9 mouse cellular contexts compared by ENCODE assay signal in genomic region chr2:17860922-17861559, GRCm38 (mm10).
A peak's percentile ranks its signal among the peaks of the same experiment; 100 is the strongest.
DNase-seq lines count a peak whose midpoint lies in the region; ATAC-seq lines count a peak whose summit lies in the region.
"Had no signal": no experiment of that assay in that cellular context is flagged by ENCODE, and none has a peak within 500 bp of the region (broad histone marks: within the 10 kb centered on the region; RNA-seq: fewer than 3 reads in every experiment).

No protein-coding gene starts in this region.

- no peak overlapping the region for H3K4me2 ChIP-seq in lung, embryonic 16.5 days (ENCODE audit: low read depth, low read length)
- peak overlapping the region; percentile 48 for H3K4me2 ChIP-seq in neural tube, embryonic 12.5 days (replicated peaks)
- H3K4me2 ChIP-seq: liver, embryonic 15.5 days had no signal

- intact Hi-C loops in left cerebral cortex, postnatal 25 days (cut with DNase I) = no loop called here

- WGBS in lung, embryonic 16.5 days = 9% methylated on average over 4 of the region's 4 CpGs
- WGBS in neural tube, embryonic 12.5 days = 58% methylated on average over 4 of the region's 4 CpGs

- peaks cover 16% of the 10 kb centered on the region for H3K4me1 ChIP-seq in lung, embryonic 16.5 days (replicated peaks; ENCODE audit: control insufficient read depth, insufficient read depth, low read length)
- H3K4me1 ChIP-seq in neural tube, embryonic 12.5 days = no peaks in the 10 kb centered on the region
- H3K4me1 ChIP-seq: liver, embryonic 15.5 days had no signal

- H3K27me3 ChIP-seq in lung, embryonic 16.5 days (ENCODE audit: control insufficient read depth, insufficient read depth, low read depth, low read length) = no peaks in the 10 kb centered on the region
- no peaks in the 10 kb centered on the region for H3K27me3 ChIP-seq in neural tube, embryonic 12.5 days (replicated peaks)
- H3K27me3 ChIP-seq: liver, embryonic 15.5 days had no signal

- peak; percentile 62 for ATAC-seq in lung, embryonic 16.5 days (ENCODE audit: low read depth)
- peak; percentile 68 to 87; a peak in 3 of 4 replicates for ATAC-seq in hematopoietic stem cell, adult 5-6 weeks (replicated peaks in 1 of 2; ENCODE audit: insufficient read depth in 1 of 2, low FRiP score in 2 of 2, low TSS enrichment in 1 of 2, low read depth in 1 of 2, poor library complexity in 2 of 2, severe bottlenecking in 2 of 2)
- ATAC-seq in neural tube, embryonic 12.5 days (ENCODE audit: low FRiP score, low read depth) = no peak

- H3K4me3 ChIP-seq in lung, embryonic 16.5 days (ENCODE audit: low read length) = no peak overlapping the region
- H3K4me3 ChIP-seq in neural tube, embryonic 12.5 days = no peak overlapping the region
- H3K4me3 ChIP-seq: liver, embryonic 15.5 days had no signal

- no peaks in the 10 kb centered on the region for H3K9me3 ChIP-seq in lung, embryonic 16.5 days (ENCODE audit: control insufficient read depth, low read length)
- H3K9me3 ChIP-seq in neural tube, embryonic 12.5 days = no peaks in the 10 kb centered on the region
- H3K9me3 ChIP-seq: liver, embryonic 15.5 days had no signal

- no peaks in the 10 kb centered on the region for H3K36me3 ChIP-seq in lung, embryonic 16.5 days (ENCODE audit: control insufficient read depth, insufficient read depth, low read length)
- H3K36me3 ChIP-seq in neural tube, embryonic 12.5 days = no peaks in the 10 kb centered on the region
- H3K36me3 ChIP-seq: liver, embryonic 15.5 days had no signal

- no peak overlapping the region for H3K27ac ChIP-seq in lung, embryonic 16.5 days (ENCODE audit: low read length)
- H3K27ac ChIP-seq in neural tube, embryonic 12.5 days = no peak overlapping the region
- H3K27ac ChIP-seq: liver, embryonic 15.5 days had no signal

- H3K9ac ChIP-seq in lung, embryonic 16.5 days (ENCODE audit: low read length) = no peak overlapping the region
- H3K9ac ChIP-seq in neural tube, embryonic 12.5 days = no peak overlapping the region
- H3K9ac ChIP-seq: liver, embryonic 15.5 days had no signal

- no peak for DNase-seq in lung, postnatal 14 days
- DNase-seq in fat pad, adult 2 months (ENCODE audit: extremely low read depth, low read depth, low spot score) = peak; percentile 34
- DNase-seq in left cerebral cortex, postnatal 25 days (ENCODE audit: low spot score in 2 of 2) = no peak
- DNase-seq in right cerebral cortex, postnatal 14 days = no peak
- DNase-seq: gastrocnemius, postnatal 14 days had no signal
